Mouse (Mus musculus): Measurements from ENCODE around the gene Bco2.

GRCm38 (mm10) chr9:50596973-50597372 is 42.0 kb upstream of the Bco2 start:
- TF ChIP-seq CTCF (IDR thresholded peaks at IDR 0.05; ENCODE audit: low read depth) (no peak), EP300 (optimal IDR thresholded peaks at IDR 0.05) (no peak)

All from stomach, postnatal 0 days (tissue).